Mouse (Mus musculus) liver, embryonic 11.5 days (tissue): ENCODE data around the gene Gas6. TPM values are rescaled to one million over a fixed set of nuclear protein-coding genes. Genes with fewer than 3 reads are reported as not detected.

Experiments used
- ATAC-seq: fragments of 200-750 bp; cut with Nextera tagmentation; replicated peaks from 2 replicates; pipeline ENCODE4 v1.8.0; 2017; ENCODE audit warnings: moderate number of reproducible peaks, mild to moderate bottlenecking, moderate TSS enrichment, moderate library complexity; ENCODE audit not compliant: low FRiP score
- DNase-seq: peaks from one replicate; pipeline ENCODE4 v3.0.0-alpha.2; 2017; ENCODE audit warnings: low spot score
- H3K27ac ChIP-seq: fragments of 300-500 bp; sonication (generic); 2 replicates; pipeline ENCODE4 v1.5.1; 2014; ENCODE audit warnings: mild to moderate bottlenecking, low read depth, low read length, control low read depth
- H3K27me3 ChIP-seq: fragments of 300-500 bp; sonication (generic); replicated peaks from 2 replicates; pipeline ENCODE4 v1.6.1; 2014; ENCODE audit warnings: low read length, mixed read lengths; ENCODE audit not compliant: control insufficient read depth, insufficient read depth
- H3K36me3 ChIP-seq: fragments of 300-500 bp; sonication (generic); 2 replicates; pipeline ENCODE4 v1.6.1; 2014; ENCODE audit warnings: mild to moderate bottlenecking, low read length, moderate library complexity, mixed read lengths; ENCODE audit not compliant: control insufficient read depth, insufficient read depth
- H3K4me1 ChIP-seq: fragments of 300-500 bp; sonication (generic); replicated peaks from 2 replicates; pipeline ENCODE4 v1.6.1; 2014; ENCODE audit warnings: low read length, mixed read lengths; ENCODE audit not compliant: control insufficient read depth, insufficient read depth
- H3K4me2 ChIP-seq: fragments of 300-500 bp; sonication (generic); 2 replicates; pipeline ENCODE4 v1.6.1; 2014; ENCODE audit warnings: mild to moderate bottlenecking, control low read depth, moderate library complexity
- H3K4me3 ChIP-seq: fragments of 300-500 bp; sonication (generic); 2 replicates; pipeline ENCODE4 v1.5.1; 2014; ENCODE audit warnings: low read depth, low read length, control low read depth
- H3K9ac ChIP-seq: fragments of 300-500 bp; sonication (generic); 2 replicates; pipeline ENCODE4 v1.6.1; 2014; ENCODE audit warnings: low read depth, low read length, control low read depth
- H3K9me3 ChIP-seq: fragments of 300-500 bp; sonication (generic); 2 replicates; pipeline ENCODE4 v1.6.1; 2016; ENCODE audit warnings: low read length, inconsistent platforms, mixed read lengths; ENCODE audit not compliant: control insufficient read depth
- WGBS: fragments of 180-500 bp; shearing (Covaris S2); extraction: QIAGEN DNeasy Blood & Tissue Kit; methylation state at CpG from one replicate; pipeline ENCODE4 v1.1.7; 2014; 5-methylcytosine and 5-hydroxymethylcytosine counted together
- polyA plus RNA-seq: library from polyadenylated mRNA; unstranded; fragments of >200 nt; fragmentation: Nextera tagmentation; extraction: Ambion mirVana; gene quantifications from 2 replicates; pipeline ENCODE4 v1.2.1, GENCODE M21; 2014

Gas6 gene
- polyA plus RNA-seq, 1 experiment from 2014 or later = 5.5 TPM

DNA sequence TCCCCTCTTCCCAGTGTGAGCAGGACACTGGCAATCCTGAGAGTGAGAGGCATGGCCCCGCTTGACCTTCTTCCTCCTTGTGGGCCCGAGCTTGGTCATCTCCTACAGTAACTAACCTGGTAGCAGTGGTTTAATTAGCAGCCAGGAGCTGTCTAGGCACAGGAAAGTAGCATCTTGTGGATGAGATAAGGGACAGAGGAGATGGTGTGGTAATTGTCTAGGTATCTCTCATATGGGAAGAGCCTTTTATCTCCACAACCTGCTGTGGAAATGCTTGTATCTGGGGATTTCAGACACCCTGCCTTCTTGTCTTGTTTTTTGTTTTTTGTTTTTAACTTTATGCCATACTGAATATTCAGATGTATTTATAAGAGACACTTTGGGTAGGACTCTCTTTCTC is 56.8 kb downstream of the Gas6 start:
- DNase-seq (no peak), ATAC-seq (no peak)
- H3K27me3 ChIP-seq = peaks cover 32% of the 10 kb centered on the region
- no peaks in the 10 kb centered on the region for H3K9me3 ChIP-seq
- no peak overlapping the region for H3K27ac ChIP-seq
- 42% methylated on average over 2 of the region's 2 CpGs for whole genome bisulfite sequencing
- H3K4me2 ChIP-seq = no peak overlapping the region
- no peaks in the 10 kb centered on the region for H3K4me1 ChIP-seq
- no peaks in the 10 kb centered on the region for H3K36me3 ChIP-seq
- no peak overlapping the region for H3K9ac ChIP-seq
- no peak overlapping the region for H3K4me3 ChIP-seq

DNA sequence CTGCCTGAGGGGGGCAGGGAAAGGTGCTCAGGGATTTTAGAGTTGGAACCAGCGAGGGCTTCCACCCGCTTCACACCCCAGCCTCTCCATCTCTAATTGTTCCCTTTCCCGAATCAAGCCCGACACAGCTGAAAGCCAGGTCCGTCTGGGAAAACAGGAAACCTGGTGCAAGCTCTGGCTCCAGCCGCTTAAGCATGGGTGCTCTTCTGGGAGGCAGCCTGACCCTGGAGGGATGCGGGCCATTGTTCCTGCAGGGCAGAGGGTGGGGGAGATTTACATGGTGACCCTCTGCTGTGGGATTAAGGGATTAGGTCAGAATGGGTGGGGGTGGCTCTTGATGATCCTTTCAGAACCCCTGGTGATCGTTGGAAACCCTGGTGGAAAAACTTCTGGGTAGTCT is 58.2 kb downstream of the Gas6 start:
- H3K9ac ChIP-seq = no peak overlapping the region
- no peaks in the 10 kb centered on the region for H3K36me3 ChIP-seq
- H3K27me3 ChIP-seq = peaks cover 32% of the 10 kb centered on the region
- no peak for ATAC-seq
- no peak for DNase-seq
- H3K4me3 ChIP-seq = no peak overlapping the region
- WGBS = 12% methylated on average over 8 of the region's 8 CpGs
- no peaks in the 10 kb centered on the region for H3K4me1 ChIP-seq
- no peaks in the 10 kb centered on the region for H3K9me3 ChIP-seq
- H3K4me2 ChIP-seq = no peak overlapping the region
- H3K27ac ChIP-seq = no peak overlapping the region

DNA sequence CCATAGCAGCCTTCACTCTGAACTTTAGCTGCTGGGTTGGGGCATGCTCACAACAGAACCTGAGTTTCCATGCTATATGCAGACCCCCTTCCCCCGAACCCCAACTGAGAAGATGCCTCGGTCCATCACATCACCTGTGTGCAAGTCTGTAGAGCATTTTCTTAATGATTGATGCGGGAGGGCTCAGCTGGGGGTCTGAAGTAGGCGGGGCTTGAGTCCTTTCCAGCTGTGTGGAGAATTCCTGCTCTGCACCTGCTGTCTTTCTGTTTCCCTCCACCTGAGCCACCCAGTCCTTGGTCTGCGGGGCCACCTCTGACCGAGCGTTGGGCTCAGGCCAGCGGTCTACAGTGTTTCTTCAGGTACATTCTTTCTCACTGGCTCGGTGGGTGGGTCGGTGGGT is 59.4 kb downstream of the Gas6 start, which contains the start of gene Tmem255b:
Gene Tmem255b (plus strand): TSS at position 301 of the 400 bp plus-strand sequence.
- Histone ChIP-seq H3K4me1 (no peaks in the 10 kb centered on the region), H3K27ac (no peak within 1 kb of the TSS), H3K9me3 (no peaks in the 10 kb centered on the region), H3K36me3 (no peaks in the 10 kb centered on the region), H3K4me2 (no peak within 1 kb of the TSS), H3K4me3 (no peak within 1 kb of the TSS), H3K9ac (no peak within 1 kb of the TSS), H3K27me3 (peaks cover 32% of the 10 kb centered on the region)
- no peak for DNase-seq
- ATAC-seq = no peak
- 23% methylated on average over 10 of the region's 10 CpGs for WGBS

DNA sequence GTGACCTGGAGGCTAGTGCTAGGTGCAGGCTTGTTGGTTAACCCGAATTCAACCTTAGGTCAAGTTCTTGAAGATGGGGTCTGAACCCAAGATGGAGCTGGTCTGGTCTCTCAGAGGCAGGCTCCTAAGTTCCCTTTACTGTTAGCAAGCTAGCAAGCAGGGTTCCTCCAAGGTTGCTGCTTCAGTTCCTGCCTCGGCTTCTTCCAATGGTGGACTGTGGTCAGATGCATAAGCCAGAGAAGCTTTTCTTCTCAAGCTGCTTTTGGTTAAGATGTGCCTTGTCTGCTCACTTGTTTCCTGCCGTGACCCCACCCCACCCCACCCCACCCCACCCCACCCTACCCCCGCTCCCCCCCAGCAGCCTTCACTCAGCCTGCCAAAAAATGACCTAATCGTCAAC is 61.2 kb downstream of the Gas6 start:
- no peaks in the 10 kb centered on the region for H3K36me3 ChIP-seq
- H3K27me3 ChIP-seq = peaks cover 32% of the 10 kb centered on the region
- ATAC-seq (no peak), DNase-seq (no peak)
- no peaks in the 10 kb centered on the region for H3K4me1 ChIP-seq
- no peak overlapping the region for H3K27ac ChIP-seq
- no peak overlapping the region for H3K9ac ChIP-seq
- no peaks in the 10 kb centered on the region for H3K9me3 ChIP-seq
- WGBS = 69% methylated on average over 5 of the region's 5 CpGs
- no peak overlapping the region for H3K4me3 ChIP-seq
- H3K4me2 ChIP-seq = no peak overlapping the region

DNA sequence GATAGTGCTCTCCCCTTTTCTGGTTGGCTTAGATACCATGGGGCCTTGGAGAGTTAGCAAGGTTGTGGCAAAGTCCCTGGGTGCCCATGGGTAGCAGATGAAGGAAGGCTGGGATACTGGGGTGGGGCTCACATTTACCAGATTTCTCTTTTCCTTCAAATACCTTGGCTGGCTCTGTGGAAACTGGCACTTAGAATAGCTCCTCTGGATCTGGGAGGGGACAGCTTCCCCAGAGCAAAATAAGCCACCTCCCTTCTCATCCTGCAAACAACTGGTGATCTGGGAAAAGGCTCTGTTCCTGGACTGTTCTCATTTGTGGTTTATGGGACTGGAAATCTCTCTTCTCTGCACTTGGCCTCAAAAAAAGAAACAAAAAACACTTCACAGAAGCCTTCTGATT is 63.4 kb downstream of the Gas6 start:
- ATAC-seq (no peak), DNase-seq (no peak)
- Histone ChIP-seq H3K27ac (no peak overlapping the region), H3K9ac (no peak overlapping the region), H3K4me2 (no peak overlapping the region), H3K36me3 (no peaks in the 10 kb centered on the region), H3K4me3 (no peak overlapping the region), H3K9me3 (no peaks in the 10 kb centered on the region), H3K4me1 (no peaks in the 10 kb centered on the region), H3K27me3 (peaks cover 20% of the 10 kb centered on the region)

DNA sequence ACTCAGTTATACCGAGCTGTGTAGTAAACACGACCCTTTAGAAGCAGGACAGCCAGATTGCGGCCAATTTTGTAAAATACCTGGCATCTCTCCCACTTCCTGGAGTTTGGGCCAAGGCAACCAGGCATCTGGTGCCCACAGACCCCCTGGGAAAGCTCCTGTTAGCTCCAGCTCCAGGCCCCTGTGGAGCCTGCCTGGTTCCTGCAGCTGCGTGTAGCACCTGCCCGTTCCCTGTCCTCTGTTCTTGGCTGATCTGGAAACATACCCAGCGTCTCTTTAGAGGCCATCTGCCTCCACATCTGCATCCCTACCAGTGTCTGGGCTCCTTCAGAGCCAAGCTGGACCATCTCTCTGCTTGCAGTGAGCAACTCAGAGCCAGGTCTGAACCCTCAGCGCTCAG is 63.9 kb downstream of the Gas6 start:
- H3K27me3 ChIP-seq = peaks cover 16% of the 10 kb centered on the region
- no peak overlapping the region for H3K4me2 ChIP-seq
- WGBS = 78% methylated on average over 7 of the region's 7 CpGs
- no peaks in the 10 kb centered on the region for H3K4me1 ChIP-seq
- no peak overlapping the region for H3K9ac ChIP-seq
- H3K36me3 ChIP-seq = no peaks in the 10 kb centered on the region
- ATAC-seq (no peak), DNase-seq (no peak)
- no peaks in the 10 kb centered on the region for H3K9me3 ChIP-seq
- H3K27ac ChIP-seq = no peak overlapping the region
- no peak overlapping the region for H3K4me3 ChIP-seq

DNA sequence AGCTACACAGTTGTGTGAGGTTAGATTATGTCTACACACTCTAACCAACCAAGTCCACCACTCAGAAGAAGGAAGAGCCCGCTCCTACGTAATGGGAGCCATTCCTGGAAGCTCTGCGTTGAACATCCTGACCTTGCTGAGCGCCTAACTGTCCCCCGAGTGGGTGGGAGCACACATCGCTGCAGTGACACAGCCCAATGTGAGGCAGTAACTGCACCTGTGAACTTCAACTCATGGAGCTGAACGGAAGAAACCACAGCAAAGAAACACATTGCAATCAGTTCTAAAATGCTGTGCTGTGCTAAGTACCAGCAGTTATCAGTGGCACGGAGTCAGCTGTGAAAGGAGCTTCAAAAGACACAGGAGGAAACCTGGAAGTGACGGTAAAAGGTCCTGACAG is 66.1 kb downstream of the Gas6 start:
- Histone ChIP-seq H3K27ac (no peak overlapping the region), H3K9ac (no peak overlapping the region), H3K36me3 (no peaks in the 10 kb centered on the region), H3K4me1 (no peaks in the 10 kb centered on the region), H3K4me3 (no peak overlapping the region), H3K9me3 (no peaks in the 10 kb centered on the region), H3K27me3 (no peaks in the 10 kb centered on the region; the same call in 1 of the 2 replicates), H3K4me2 (no peak overlapping the region)
- ATAC-seq (no peak), DNase-seq (no peak)
- 76% methylated on average over 9 of the region's 9 CpGs for WGBS

DNA sequence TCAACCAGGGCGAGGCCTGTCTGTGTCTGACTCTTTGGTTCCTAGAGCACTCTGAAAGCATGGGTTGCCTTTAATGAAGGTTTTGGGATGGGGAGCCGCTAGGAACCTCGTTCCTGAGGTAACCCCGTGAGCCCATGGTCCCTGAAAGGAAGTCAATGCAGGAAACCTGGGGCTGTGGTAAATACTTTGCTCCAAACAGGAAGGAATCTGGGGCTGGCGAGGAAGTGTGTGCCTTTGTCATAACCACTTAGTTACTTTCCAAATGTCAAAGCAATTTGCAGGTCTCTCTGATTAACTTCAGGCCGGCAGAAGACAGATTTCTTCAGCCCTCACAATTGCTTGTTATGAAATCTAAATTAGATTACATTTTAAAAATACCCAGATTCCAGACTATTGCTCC is 66.9 kb downstream of the Gas6 start:
- ATAC-seq (no peak), DNase-seq (no peak)
- Histone ChIP-seq H3K36me3 (no peaks in the 10 kb centered on the region), H3K27ac (no peak overlapping the region), H3K27me3 (no peaks in the 10 kb centered on the region; the same call in 1 of the 2 replicates), H3K4me2 (no peak overlapping the region), H3K9ac (no peak overlapping the region), H3K4me1 (no peaks in the 10 kb centered on the region), H3K9me3 (no peaks in the 10 kb centered on the region), H3K4me3 (no peak overlapping the region)
- 42% methylated on average over 6 of the region's 6 CpGs for WGBS

DNA sequence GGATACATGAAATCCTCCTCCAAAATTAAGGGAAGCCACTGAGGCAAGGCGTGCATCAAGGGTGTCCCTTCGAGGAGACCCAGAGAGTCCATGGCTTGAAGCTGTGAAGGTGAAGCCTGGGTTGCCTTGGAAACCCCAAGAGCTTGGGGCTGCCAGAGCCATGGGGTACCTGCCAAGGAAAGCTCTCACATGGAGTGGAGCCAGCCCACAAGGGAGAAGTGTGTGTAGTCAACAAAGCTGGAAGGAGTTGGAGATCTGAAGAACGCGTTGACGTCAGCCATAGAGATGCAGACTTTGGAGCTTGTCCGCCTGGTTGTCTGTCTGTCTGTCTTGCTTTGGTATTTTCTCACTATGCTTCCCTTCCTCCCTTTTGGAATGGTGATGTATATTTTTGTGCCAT is 73.3 kb downstream of the Gas6 start:
- DNase-seq (no peak), ATAC-seq (no peak)
- Histone ChIP-seq H3K4me2 (no peak overlapping the region), H3K9ac (no peak overlapping the region), H3K27me3 (no peaks in the 10 kb centered on the region), H3K27ac (no peak overlapping the region), H3K4me3 (no peak overlapping the region), H3K4me1 (no peaks in the 10 kb centered on the region), H3K36me3 (no peaks in the 10 kb centered on the region), H3K9me3 (no peaks in the 10 kb centered on the region)
- WGBS = 90% methylated on average over 6 of the region's 6 CpGs
